Mouse (Mus musculus) monocyte, adult 2 months (primary cell): ENCODE measurements at regions not wholly inside any gene's neighbourhood (a gene's known extent, or its start where the extent isn't known, plus 50 kb on each side); places are given as distances from the start of the nearest gene placed in this dataset.

Source experiments
- DNase-seq, 2 experiments: peaks; one replicate each; pipeline ENCODE4 v3.0.0; 2022; ENCODE audit warnings: low spot score in 2 of 2, low read depth in 1 of 2

DNA sequence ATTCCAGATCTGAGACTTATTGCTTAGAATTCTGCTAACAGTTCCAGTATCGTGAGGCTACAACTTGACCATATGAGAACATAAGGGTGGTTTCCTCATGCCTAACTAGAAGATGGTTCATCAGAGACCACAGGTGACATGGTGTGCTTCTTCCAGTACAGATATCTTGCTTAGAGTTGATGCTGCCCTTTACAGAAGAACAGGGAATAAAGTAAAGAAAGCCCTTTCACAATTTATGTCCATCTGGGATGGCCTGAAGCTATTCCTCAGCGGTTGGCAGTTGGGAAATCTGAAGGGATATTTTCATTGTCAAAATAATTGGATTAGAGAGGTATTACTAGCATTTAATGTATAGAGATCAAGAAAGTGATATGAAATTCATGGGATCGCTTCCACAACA lies 184.3 kb downstream of the Fam49a start:
- DNase-seq: no peak

GRCm38 (mm10) chr12:12442872-12443271 lies 180.9 kb downstream of the Fam49a start:
- no peak for DNase-seq

- no peak for DNase-seq
Measured at GRCm38 (mm10) chr12:12436379-12436778, 174.4 kb downstream of the Fam49a start.

- no peak for DNase-seq
Measured at GRCm38 (mm10) chr12:12432597-12432996, 170.7 kb downstream of the Fam49a start.
